Mouse (Mus musculus) c-Kit-positive CD71-positive TER-119-negative erythroid progenitor cells, embryonic 14.5 days (primary cell): Measurements from ENCODE around the gene Gtdc1.

Experiments
- DNase-seq: peaks from one replicate; pipeline ENCODE4 v3.0.0-alpha.2; 2013; ENCODE audit warnings: low read depth

Gene Gtdc1

DNA sequence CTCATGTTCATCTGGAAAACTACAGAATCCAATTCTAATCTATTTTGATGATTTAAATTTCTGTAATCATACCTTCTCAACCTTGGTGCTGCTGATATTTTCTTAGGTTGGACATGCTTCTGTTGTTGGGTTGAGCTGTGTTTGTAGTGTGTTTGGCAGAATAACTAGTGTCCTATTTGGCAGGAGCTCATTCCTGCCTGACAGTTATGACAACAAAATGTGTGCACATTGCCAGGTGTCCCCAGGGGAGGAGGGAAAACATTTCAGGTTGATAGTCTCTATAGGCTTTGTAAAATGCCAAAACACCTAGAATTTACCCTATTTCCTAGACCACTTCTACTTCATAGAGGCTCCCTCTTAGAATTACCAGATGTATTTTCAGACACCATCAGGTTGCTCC is 343.4 kb downstream of the Gtdc1 start:
- DNase-seq: no peak

DNA sequence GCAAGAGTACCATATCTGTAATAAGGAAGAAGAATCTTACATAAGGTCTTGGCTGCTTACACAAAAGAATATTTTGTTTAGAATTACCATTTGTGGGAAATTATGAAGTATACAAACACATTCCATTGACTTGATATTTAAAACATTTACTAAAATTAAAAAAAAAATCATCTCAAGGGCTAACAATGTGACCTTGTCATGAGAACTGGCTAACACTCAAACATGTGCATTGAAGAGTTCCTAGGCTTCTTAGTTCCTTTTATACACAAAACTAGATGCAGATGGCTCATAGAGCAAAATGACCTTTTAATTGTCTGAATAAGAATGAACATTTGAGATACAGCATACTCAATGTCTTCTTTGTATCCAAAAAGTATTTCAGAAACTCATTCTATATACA is 344.0 kb downstream of the Gtdc1 start:
- no peak for DNase-seq

DNA sequence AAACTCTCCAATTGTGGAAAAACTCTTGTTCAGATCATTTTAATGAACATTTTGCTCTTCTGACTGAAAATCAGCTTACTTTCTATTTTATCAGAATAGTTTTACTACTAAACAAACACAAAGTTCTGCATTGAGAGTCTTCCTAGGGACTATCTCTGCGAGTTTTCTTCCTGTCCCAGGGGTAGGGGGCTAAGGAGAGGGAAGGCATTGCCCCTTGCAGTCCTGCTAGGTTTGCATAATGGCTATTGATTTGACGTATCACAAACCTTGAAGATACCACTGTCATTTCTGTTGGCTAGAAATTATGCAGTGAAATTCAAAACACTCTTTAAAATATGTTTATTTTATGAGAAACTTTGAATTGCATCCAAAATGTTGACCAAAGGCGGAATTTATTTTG is 355.6 kb downstream of the Gtdc1 start:
- DNase-seq: no peak

DNA sequence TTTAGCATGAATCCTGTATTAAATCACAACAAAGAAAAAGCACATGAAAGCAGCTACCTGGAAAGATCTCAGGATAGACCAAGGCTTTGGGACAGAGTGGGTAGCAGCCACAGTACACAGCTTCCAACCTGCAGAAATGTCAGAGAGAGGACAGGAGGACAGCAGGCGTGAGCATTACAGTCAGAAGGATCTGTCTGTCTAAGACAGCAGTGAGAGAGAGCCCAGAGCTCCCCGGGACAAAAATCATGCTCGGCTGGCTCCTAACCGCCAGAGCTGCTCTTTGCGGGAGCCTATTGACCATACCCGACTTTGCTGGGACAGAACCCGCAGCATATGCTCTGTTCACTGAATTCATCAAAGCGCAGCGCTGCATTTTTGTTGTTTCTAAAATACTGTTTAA is 356.3 kb downstream of the Gtdc1 start:
- no peak for DNase-seq

DNA sequence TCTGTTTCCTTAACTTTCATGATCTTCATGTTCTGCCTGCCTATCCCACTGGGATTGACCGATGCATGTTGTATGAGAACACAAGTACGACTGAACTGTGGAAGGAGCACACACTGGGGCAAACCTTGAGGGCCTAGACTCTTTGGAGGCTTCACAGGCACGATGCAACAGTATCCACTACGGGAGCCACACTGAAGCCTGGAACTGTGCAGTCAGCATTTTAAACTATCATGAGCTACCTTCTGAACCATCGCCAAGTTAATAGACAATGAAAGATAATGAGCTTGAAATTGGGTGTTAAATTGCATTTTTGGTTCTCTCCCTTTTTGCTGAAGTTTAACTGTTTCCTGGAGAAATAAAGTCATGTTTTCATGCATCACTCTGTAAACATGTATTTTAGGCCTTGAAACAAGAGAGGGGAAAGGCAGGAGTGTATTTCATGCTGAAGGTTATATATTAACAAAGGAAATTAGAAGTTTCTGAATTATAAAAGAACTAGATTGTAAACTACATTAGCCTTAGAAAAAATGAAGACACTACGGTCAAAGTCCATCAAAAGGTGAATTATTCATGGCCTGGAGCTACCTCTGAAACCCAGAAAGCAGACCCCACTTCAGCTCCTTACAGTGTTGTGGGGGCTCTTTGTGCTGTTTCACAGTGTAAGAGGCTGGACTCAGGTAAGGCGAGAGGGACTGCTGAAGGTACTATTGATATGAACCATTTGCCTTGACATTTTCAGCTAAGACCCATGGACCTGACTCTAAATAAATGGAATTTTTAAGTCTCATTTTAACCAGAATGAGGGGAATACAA is 358.1 kb downstream of the Gtdc1 start:
- DNase-seq: no peak

DNA sequence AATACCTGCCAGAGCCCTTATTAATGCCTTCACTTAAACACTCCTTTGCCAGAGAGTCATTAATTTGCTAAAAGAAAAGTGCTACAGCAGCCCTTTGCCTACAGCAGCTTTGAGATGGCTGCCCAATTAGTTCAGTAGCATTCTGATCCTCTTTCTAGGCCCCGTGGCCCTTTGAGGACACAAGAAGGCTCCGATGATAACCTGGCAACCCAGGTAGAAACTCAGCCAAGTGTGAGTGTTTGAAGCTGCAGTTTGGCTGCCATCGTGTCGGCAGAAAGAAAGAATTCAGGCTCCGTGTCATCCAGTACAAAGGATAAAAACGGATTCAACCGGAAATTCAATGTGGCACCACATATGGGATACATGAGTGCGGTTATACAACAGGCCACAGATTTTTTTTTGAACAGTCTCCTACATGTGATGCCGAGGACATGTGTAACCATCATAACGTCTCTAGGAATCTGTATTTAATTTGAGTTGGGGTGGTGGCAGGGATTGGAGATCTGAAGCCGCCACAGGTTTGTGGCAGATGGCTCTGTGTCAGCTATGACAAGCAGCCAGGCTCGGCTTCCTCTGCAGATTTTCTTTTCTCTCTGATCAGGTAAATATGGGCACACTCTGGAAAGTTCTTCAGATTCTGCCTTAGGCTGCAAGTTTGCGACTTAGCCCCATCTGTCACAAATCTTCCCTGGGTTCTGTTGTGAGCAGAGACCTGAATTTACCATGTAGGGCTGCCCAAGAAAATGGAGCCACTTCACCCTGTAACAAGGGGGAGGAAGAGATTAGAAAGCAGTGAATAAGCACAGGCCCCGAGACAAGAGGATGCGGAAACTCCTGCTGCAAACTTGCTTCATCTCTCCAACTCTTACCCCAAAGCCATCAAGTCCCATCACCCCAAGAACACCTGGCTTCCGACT is 362.4 kb downstream of the Gtdc1 start:
- DNase-seq: no peak

DNA sequence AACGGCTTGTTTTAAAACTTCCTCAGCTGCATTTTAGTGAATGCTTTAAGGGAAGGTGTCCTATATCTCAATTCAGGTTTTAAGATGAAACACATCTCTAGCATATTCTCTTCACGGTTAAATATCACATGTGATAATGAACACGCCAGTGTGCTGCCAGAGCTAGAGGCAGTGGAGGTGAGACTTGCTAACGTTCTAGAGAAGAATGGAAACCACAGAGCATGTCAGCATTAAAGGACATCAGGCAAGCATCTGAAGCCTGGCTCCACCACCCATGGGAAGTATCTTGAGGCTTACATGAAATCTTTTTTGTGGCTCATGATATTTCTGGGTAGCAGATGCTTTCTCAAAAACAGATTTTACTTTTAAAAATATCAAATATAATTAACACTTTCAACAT is 365.7 kb downstream of the Gtdc1 start:
- DNase-seq: no peak

DNA sequence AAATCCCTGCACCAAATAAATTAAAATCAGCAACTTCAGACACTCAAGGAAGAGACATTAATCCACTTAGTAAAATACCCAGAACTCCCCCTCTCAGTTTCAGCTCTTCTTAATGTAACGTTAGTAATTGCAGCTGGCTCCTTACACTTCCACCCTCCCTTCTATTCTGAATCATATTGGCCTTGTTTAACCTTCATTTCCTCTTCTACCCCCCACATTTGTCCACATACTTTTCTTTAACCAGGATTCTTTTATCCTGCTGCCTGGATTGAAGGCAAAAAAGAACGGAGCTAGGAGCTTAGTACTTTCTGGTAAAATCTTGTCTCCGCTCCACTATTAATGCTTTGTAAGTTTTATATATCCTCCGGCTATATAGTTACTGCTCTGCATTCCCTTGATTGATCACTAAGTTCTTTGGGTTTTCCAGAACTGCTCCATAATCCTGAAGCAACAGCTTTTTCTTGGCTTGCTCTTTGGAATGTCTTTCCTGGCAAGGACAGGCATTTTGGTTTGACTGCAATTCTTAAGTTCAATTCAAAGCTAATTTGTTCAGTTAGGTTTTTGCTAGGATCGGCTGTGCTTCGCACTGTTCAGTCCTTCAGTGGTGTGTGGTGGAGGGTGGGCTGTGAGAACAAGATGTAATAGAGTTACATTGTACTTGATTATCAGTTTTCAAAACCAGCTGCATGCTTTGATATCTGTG is 368.1 kb downstream of the Gtdc1 start:
- no peak for DNase-seq

DNA sequence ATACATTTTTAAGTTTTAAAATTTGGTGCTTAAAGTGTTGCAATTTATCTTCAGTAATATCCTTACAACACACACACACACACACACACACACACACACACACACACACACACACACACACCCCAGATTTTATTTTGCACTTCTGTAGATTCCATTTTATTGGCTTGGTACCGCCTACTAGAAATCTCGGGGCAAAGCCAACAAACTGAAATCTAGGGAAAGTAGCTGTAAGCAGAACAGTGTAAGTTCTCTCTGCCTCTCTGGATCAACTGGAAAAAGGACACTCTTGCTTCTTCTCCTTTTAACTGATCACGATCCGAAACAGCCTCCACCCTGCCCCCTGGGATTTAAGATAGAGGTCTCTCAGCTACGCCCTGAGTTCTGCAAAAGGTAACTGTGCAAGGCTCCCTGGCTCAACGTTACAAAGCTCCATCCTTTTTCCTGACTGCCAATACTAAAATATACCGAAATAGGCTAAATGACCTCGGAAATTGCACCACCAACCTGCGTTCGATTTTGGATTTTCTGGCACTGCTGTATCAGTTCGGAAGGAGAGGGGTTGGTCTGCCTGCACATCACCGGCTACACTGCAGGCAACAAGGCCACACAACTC is 369.7 kb downstream of the Gtdc1 start:
- no peak for DNase-seq

DNA sequence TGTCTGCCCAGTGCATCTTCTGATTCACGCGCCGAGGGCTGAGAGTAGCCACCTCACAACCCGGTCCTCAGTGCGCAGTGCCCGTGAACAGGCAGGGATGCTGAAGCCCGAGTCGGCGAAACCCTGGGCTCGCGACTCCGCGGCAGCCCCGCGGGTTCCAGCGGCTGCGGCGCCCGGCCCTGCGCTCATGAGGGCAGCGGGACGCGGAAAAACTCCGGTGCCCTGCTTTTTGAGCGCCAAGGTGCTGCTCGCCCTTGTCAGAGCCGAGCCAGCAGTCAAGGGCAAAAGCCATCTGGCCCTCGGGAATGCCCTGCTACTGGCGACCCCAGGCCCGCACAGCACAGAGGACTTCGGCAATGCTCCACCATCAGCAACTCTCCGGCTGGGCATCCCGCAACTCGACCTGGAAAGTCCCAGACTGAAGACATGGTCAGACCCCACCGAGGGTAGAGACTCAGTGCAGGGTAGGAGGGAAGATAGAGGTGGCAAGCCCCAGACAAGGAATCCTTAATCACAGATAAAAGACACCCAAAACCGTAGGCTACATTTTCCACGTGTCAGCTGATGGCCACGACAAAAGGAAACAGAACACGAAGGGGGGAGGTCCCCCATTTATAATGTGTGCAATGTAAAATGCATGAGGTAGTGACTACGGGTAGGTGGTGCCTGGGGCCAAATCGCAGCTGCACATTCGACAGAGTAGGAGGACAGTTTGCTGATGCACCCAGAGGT is 370.4 kb downstream of the Gtdc1 start:
- no peak for DNase-seq

DNA sequence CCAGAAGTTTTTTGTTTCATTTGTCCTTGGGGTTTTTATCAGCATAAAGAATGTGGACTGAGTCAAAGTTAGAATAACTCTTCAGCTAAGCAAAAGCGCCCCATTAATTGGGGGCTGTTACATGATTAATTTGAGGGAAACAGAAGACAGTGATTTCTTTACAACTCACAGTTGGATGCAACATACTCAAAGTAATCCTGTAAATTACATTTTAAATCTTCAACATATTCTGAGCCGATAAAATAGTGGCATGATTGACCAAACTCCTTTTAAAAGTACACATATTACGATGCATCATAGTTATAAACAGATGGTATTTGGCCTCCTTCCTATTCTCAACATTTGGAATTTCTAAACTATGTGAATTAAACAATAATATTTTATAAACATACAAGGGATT is 372.7 kb downstream of the Gtdc1 start:
- DNase-seq: no peak

DNA sequence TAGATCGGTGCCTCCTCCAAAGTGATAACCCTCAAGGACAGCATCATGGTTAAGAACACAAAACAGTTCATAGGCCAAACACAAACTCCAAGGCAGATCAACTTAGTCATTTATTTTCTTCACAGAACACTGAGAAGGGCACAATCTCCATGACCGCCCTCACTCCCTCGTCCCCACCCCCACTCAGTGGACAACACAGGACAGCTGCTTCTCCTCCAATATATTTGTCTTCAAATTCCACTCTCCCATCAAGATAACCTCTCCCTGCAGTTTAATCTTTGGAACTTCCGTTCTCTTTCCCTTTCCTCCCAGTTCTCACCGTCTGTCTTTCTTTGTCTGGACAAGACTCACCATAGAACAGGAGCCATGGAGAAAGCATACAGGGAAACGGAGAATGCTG is 378.1 kb downstream of the Gtdc1 start:
- no peak for DNase-seq

DNA sequence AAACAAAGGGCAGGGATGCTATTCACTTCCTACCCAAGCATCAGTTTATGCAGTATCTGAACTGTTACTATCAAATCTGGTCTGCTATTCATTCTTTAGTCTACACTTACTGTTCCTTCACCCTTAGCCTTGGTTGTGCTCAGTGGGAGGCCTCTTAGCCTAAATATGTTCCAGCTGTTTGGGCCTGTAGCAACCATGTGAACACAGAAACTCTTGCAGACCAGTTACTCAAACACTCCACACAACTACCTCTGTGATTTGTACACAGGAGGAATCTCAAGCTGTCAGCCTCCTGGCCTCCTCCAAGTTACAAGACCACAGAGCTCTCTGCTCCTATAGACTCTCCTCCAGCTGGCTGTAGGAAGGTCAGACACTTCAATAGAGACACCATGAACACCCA is 384.7 kb downstream of the Gtdc1 start:
- no peak for DNase-seq

DNA sequence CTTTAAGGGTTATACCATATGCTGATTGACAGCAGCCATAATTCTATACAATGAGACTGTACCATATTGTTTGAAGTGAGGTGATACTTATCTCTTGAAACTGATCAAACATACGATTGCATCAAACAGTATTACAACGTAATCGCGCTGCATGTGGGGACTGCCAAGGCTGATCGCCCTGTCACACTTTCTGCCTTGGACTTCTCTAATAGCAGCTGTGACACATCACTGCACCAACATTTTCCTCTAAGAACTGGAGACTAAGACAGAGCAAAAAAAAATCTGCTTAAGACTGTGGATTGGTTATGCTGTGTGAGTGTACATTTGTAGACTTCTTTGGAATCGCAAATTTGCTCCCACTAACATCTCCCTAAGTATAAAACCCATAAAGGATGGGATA is 385.7 kb downstream of the Gtdc1 start:
- DNase-seq: no peak

DNA sequence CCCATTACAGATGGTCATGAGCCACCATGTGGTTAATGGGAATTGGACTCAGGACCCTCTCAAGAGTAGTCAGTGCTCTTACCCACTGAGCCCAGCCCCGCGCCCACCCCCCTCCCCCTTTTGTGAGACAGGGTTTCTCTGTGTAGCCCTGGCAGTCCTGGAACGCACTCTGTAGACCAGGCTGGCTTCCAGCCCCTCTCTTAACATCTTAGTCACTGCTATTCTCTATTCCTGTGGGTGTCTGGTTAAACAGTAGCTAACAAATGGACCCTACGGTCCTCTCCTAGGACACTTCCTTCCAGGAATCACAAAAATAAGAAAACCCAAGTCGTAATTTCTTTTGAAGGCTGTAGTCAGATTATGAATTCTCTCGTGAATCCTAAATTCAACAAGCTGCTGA is 386.6 kb downstream of the Gtdc1 start:
- DNase-seq: no peak

DNA sequence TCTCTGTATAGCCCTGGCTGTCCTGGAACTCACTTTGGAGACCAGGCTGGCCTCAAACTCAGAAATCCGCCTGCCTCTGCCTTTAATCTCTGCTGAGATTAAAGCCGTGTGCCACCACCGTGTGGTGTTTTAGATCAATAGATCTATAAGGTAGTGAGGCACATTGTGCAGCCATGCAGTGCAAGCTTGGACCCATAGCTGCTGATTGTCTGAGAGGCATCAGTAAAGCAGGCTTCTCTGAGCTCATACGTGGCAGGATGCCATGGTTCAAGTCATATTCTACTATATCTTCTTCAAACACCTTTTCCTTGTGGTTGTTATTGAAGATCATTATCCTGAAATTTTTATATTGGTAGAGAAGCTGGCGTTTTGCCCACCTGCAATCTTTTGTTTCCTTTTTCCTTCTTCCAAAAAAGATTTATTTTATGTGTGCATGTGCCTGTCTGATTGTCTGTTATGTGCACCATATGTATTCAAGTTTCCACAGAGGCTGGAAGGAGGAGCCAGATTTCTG is 388.3 kb downstream of the Gtdc1 start:
- no peak for DNase-seq

DNA sequence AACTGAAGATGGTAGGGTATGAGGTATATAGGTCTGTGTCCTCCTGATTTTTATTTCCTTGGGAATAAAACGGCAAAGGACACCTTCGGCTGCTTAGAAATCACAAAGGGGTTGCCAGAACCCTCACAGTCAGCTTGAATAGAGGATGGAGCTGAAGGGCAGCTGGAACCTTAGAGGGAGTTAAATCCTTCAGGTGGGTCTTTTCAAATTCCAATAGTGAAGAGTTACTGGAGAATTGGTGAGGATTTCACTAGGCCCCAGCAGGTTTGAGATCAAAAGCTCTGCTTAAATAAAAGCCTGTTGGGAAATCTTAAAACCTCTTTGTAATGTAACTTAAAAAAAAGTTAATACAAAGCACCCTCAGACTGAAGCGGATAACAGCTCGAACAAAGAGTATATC is 389.3 kb downstream of the Gtdc1 start:
- no peak for DNase-seq

DNA sequence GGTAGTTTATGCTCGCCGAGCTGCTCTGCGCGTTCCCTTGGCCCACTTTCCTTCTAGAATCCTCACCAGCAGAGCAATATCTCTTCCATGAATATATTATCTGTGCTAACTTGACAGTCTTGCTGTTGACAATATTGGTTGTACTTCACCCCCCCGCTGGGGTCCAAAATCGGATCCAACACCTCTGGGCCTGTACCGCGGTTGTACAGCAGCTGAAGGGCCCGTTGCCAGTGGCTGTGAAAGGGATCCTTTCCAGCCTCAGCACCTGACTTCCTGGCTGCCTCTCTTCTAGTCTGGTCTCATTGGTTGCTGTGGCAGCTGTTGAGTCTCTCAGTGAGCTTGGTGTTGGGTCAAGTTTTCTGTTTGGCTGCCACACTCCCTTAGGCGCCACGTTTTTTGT is 391.7 kb downstream of the Gtdc1 start:
- DNase-seq: no peak

DNA sequence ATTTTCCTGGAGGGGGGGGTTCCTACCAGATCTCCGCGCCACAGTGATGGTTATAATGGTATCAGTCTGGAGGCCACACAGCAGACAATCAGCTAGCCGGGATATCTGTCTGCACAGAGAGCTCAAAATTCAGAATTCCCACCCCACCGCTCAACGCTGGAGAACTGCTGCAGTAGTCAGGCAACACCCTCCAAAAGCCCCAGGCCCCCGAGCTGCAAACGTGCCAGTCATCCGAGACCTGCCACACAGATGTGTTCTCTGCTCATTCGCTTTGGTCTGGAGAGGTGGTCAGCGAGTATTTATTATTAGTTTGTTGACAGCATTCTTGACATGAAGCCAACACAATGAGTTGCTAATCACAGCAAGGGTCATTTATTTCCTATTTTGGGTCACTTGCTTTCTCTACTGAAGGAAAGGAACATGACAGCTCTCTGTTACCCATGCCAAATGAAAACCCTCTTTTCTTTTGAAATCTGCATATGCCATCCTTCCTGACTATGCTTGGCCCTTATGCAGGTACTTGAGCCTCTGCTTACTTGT is 392.3 kb downstream of the Gtdc1 start:
- no peak for DNase-seq

DNA sequence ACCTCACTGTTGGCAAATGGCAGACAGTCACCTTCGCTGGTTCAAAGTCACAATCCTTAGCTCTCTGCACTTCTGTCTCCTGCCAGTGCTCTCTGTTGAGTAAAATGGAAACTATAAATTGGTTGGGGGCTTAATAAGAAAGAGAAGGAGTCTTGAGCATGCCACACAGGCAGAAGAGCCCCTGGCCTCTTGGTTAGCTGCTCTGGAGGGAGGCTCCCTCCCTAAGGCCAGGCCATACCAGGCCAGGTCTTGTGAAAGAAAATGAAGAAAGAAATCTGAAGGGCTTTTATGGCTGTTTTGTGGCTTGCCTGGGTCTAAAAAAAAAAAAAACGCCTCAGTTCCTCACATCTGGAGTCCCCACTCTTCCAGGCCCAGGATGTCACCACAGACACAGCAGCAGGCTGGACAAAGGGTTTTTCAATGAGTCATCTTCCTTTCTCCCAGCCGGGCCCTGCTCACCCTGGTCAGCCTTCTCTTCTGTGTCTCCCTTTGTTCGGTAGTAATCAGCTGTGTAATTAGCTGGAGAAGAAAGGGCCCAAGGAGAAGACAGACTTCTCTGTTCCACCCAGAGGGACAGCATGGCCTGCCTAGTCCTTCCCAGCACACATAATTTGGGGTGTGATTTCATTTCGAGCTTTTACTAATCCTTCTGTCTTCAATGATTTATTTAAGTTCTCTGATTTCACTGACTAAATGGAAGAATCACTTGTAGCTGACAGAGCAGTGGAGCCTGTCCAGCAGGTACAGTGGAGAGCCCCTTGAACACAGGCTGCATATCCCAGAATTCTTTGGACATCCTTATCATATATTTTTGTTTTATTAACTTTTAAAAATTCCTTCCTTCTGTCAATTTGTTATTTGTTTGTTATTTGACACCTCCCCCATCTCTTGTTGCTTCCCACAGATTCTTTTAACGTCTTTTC is 401.1 kb downstream of the Gtdc1 start:
- no peak for DNase-seq
